Mouse (Mus musculus) heart, adult 9 months (tissue): ENCODE results near the gene Nupr1l.
A peak's percentile ranks its signal among the peaks of the same experiment; 100 is the strongest.
"Not testable (repeated sequence)": the region's sequence is repeated elsewhere in the genome, so short reads cannot be mapped to it uniquely, and the experiment has no call there.

Experiments
- DNase-seq, 2 experiments: peaks; one replicate each; pipeline ENCODE4 v3.0.0; 2022; ENCODE audit warnings: low spot score in 2 of 2

The Nupr1l gene

GRCm38 (mm10) chr5:129908242-129908965 lies at the start of gene Nupr1l:
Gene Nupr1l (plus strand): TSS chr5:129908540.
- peak; percentile 87 to 89 for DNase-seq

GRCm38 (mm10) chr5:129862325-129862724 lies 46.0 kb upstream of the Nupr1l start:
- no peak for DNase-seq

GRCm38 (mm10) chr5:129864467-129864866 lies 43.9 kb upstream of the Nupr1l start:
- DNase-seq, result peak in 1 of 2 experiments; percentile 31

- DNase-seq, result no peak
Measured at GRCm38 (mm10) chr5:129865841-129866240, 42.5 kb upstream of the Nupr1l start.

GRCm38 (mm10) chr5:129869238-129869995 lies 38.9 kb upstream of the Nupr1l start:
- DNase-seq, result no peak

GRCm38 (mm10) chr5:129871238-129871637 lies 37.1 kb upstream of the Nupr1l start:
- no peak for DNase-seq

GRCm38 (mm10) chr5:129873942-129874341 lies 34.4 kb upstream of the Nupr1l start:
- no peak for DNase-seq

GRCm38 (mm10) chr5:129875098-129875497 lies 33.2 kb upstream of the Nupr1l start:
- DNase-seq, result no peak

- peak; percentile 60 to 70 for DNase-seq
Measured at GRCm38 (mm10) chr5:129877731-129878455, 30.4 kb upstream of the Nupr1l start.

- DNase-seq, result peak; percentile 68 to 84
Measured at GRCm38 (mm10) chr5:129878946-129879345, 29.4 kb upstream of the Nupr1l start.

- DNase-seq, result no peak
Measured at GRCm38 (mm10) chr5:129879888-129880287, 28.5 kb upstream of the Nupr1l start.

GRCm38 (mm10) chr5:129886271-129886670 lies 22.1 kb upstream of the Nupr1l start:
- DNase-seq, result no peak

- DNase-seq, result peak; percentile 98 to 99
Measured at GRCm38 (mm10) chr5:129886911-129887636, 21.3 kb upstream of the Nupr1l start, which contains the start of gene Chchd2. Gene Chchd2 (minus strand): TSS chr5:129887470.

- DNase-seq, result not testable (repeated sequence)
Measured at GRCm38 (mm10) chr5:129890390-129890789, 17.9 kb upstream of the Nupr1l start.

GRCm38 (mm10) chr5:129895198-129896088 lies 12.9 kb upstream of the Nupr1l start, which contains the start of gene Zbed5:
Gene Zbed5 (plus strand): TSS chr5:129895723.
- DNase-seq, result peak; percentile 89 to 93

GRCm38 (mm10) chr5:129898449-129898848 lies 9.9 kb upstream of the Nupr1l start, which contains the start of gene Phkg1:
Gene Phkg1 (minus strand): TSS chr5:129898549.
- DNase-seq, result no peak

GRCm38 (mm10) chr5:129907775-129908174 lies 565 bp upstream of the Nupr1l start:
- no peak for DNase-seq

- DNase-seq, result no peak
Measured at GRCm38 (mm10) chr5:129909147-129909546, 807 bp downstream of the Nupr1l start.

GRCm38 (mm10) chr5:129909591-129909990 lies 1.3 kb downstream of the Nupr1l start:
- no peak for DNase-seq

GRCm38 (mm10) chr5:129914024-129914423 lies 5.7 kb downstream of the Nupr1l start:
- no peak for DNase-seq
